Mouse (Mus musculus) intestine, embryonic 15.5 days (tissue): ENCODE measurements around the gene 1600015I10Rik. TPM values are rescaled to one million over a fixed set of nuclear protein-coding genes. Genes with fewer than 3 reads are reported as not detected.
A peak's percentile ranks its signal among the peaks of the same experiment; 100 is the strongest.
"Not testable (repeated sequence)": the region's sequence is repeated elsewhere in the genome, so short reads cannot be mapped to it uniquely, and the experiment has no call there.

Experiments used
- ATAC-seq: fragments of 200-750 bp; cut with Nextera tagmentation; 2 replicates; pipeline ENCODE4 v1.8.0; 2017; ENCODE audit warnings: moderate TSS enrichment, moderate library complexity
- H3K27ac ChIP-seq: fragments of 300-500 bp; sonication (generic); 2 replicates; pipeline ENCODE4 v1.5.1; 2015; ENCODE audit warnings: mild to moderate bottlenecking, inconsistent platforms
- H3K27me3 ChIP-seq: fragments of 300-500 bp; sonication (generic); replicated peaks from 2 replicates; pipeline ENCODE4 v1.6.1; 2015; ENCODE audit warnings: inconsistent platforms
- H3K36me3 ChIP-seq: fragments of 300-500 bp; sonication (generic); 2 replicates; pipeline ENCODE4 v1.6.1; 2015; ENCODE audit warnings: inconsistent platforms
- H3K4me1 ChIP-seq: fragments of 300-500 bp; sonication (generic); replicated peaks from 2 replicates; pipeline ENCODE4 v1.6.1; 2015; ENCODE audit warnings: inconsistent platforms
- H3K4me2 ChIP-seq: fragments of 300-500 bp; sonication (generic); replicated peaks from 2 replicates; pipeline ENCODE4 v1.6.1; 2015; ENCODE audit warnings: mild to moderate bottlenecking, inconsistent platforms
- H3K4me3 ChIP-seq: fragments of 300-500 bp; sonication (generic); replicated peaks from 2 replicates; pipeline ENCODE4 v1.5.1; 2015; ENCODE audit warnings: inconsistent platforms
- H3K9ac ChIP-seq: fragments of 300-500 bp; sonication (generic); 2 replicates; pipeline ENCODE4 v1.6.1; 2015; ENCODE audit warnings: inconsistent platforms
- H3K9me3 ChIP-seq: fragments of 300-500 bp; sonication (generic); 2 replicates; pipeline ENCODE4 v1.6.1; 2016; ENCODE audit warnings: inconsistent platforms
- WGBS: fragments of 180-500 bp; shearing (Covaris S2); methylation state at CpG from one replicate; pipeline ENCODE4 v1.1.7; 2015; 5-methylcytosine and 5-hydroxymethylcytosine counted together
- polyA plus RNA-seq: library from polyadenylated mRNA; unstranded; fragments of >200 nt; fragmentation: Nextera tagmentation; extraction: Ambion mirVana; gene quantifications from 2 replicates; pipeline ENCODE4 v1.2.1, GENCODE M21; 2015

1600015I10Rik gene
- polyA plus RNA-seq, 1 experiment from 2014 or later: not detected

DNA sequence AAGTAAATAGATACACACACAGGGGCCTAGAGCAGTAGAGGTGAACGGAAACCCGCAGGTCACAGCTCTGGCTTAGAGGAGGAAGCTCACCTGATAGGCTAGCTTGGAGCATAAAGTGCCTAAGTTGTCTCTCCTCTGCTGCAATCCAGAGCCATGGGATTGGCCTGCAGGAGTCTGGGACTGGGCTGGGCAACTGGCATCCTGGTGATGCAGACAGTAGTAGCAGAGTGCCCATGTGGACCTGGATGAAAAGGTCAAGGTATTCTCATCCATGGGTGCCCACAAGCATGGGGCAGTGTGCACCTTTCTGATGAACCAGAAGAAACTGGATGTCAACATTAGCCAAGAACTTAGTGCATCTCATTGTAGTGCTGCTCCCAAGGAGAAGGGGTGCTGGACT, 16.1 kb upstream of the 1600015I10Rik start:
- Histone ChIP-seq H3K4me3 (no peak overlapping the region), H3K9ac (no peak overlapping the region)
- ATAC-seq: no peak

GRCm38 (mm10) chr6:48949596-48949995, 19.9 kb downstream of the 1600015I10Rik start:
- Histone ChIP-seq H3K4me2 (no peak overlapping the region), H3K36me3 (no peaks in the 10 kb centered on the region), H3K9me3 (no peaks in the 10 kb centered on the region), H3K27ac (no peak overlapping the region), H3K4me3 (no peak overlapping the region), H3K9ac (no peak overlapping the region), H3K27me3 (no peaks in the 10 kb centered on the region), H3K4me1 (no peaks in the 10 kb centered on the region)
- ATAC-seq: no peak
- 65% methylated on average over 2 of the region's 2 CpGs for whole genome bisulfite sequencing

More for the DNA sequence above, 16.1 kb upstream of the 1600015I10Rik start:
- WGBS: 87% methylated on average over 2 of the region's 2 CpGs
- no peaks in the 10 kb centered on the region for H3K9me3 ChIP-seq
- no peaks in the 10 kb centered on the region for H3K36me3 ChIP-seq
- H3K27me3 ChIP-seq: no peaks in the 10 kb centered on the region
- no peak overlapping the region for H3K27ac ChIP-seq
- H3K4me2 ChIP-seq: no peak overlapping the region
- no peaks in the 10 kb centered on the region; the same call in 1 of the 2 replicates for H3K4me1 ChIP-seq

GRCm38 (mm10) chr6:48950676-48951075, 21.0 kb downstream of the 1600015I10Rik start:
- Histone ChIP-seq H3K9ac (no peak overlapping the region), H3K4me1 (no peaks in the 10 kb centered on the region), H3K36me3 (no peaks in the 10 kb centered on the region), H3K9me3 (no peaks in the 10 kb centered on the region), H3K4me3 (no peak overlapping the region), H3K27me3 (no peaks in the 10 kb centered on the region), H3K4me2 (no peak overlapping the region), H3K27ac (no peak overlapping the region)
- 81% methylated on average over 5 of the region's 5 CpGs for WGBS
- no peak for ATAC-seq

DNA sequence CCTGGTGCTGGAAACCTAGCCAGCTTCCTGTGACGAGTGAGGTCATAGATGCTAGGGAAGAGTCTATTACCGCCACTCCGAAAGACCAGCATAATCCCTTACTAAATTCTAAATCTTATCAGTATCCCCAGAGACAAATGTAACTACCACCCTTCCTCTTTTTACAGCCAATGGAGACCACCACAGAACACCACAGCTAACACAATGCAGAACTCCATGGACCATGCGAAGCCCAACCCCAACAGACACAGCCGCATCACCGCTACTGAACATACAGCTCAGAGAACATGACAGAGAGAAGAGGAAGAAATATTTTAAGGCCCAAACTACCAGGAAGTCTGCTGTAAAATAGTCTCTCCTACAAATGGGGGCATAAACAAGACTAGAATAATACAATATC, 21.9 kb downstream of the 1600015I10Rik start:
- Histone ChIP-seq H3K9ac (no peak overlapping the region), H3K4me3 (no peak overlapping the region), H3K27me3 (no peaks in the 10 kb centered on the region), H3K4me1 (no peaks in the 10 kb centered on the region), H3K27ac (no peak overlapping the region), H3K36me3 (no peaks in the 10 kb centered on the region), H3K9me3 (no peaks in the 10 kb centered on the region), H3K4me2 (no peak overlapping the region)
- ATAC-seq: no peak
- WGBS: 86% methylated on average over 6 of the region's 6 CpGs

DNA sequence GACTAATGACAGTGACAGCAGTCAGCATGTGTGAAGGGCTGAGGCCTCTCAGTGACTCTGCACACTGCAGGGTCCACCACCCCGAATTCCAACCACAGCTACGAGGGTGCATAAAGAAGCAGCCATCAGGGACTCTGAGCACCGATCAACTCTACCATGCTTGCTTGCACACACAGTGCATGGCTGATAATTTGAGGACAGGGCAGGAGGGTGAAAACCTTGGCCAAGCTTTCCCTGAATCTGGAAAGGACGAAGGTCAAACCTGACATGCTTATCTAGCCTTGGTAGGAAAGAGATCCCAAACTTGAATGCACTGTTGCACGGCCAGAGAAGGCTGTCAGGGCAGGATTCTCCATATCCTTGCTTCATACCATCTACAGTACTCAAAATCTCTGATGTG, 23.5 kb downstream of the 1600015I10Rik start:
- no peak overlapping the region for H3K4me2 ChIP-seq
- WGBS: 86% methylated on average over 5 of the region's 5 CpGs
- no peak for ATAC-seq
- no peaks in the 10 kb centered on the region for H3K9me3 ChIP-seq
- no peaks in the 10 kb centered on the region for H3K36me3 ChIP-seq
- no peak overlapping the region for H3K27ac ChIP-seq
- no peak overlapping the region for H3K4me3 ChIP-seq
- no peaks in the 10 kb centered on the region for H3K4me1 ChIP-seq
- no peak overlapping the region for H3K9ac ChIP-seq
- H3K27me3 ChIP-seq: no peaks in the 10 kb centered on the region

- H3K4me3 ChIP-seq: no peak overlapping the region
- no peaks in the 10 kb centered on the region for H3K27me3 ChIP-seq
Observed at GRCm38 (mm10) chr6:48954211-48954610, 24.5 kb downstream of the 1600015I10Rik start.

DNA sequence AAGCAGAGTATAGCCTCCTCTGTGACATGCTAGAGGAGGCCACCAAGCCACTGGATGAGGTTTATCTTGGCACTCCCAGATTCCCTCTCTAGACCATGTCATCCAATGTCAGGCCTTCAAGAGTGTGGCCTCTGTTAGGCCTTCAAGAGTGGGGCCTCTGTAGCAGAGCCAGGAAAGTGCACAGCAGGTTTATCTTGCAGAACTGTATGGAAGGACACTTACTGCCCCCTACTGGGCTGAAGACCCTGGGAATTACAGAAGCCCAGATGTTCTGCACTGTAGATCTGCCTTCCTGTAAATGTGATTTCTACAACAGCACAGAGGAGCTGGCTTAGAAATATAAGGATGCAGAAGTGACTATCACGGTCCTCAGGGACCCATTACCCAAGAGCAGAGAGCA, 25.3 kb downstream of the 1600015I10Rik start:
- peak; percentile 74; the same call in 1 of the 2 replicates for ATAC-seq
- 42% methylated on average over 1 of the region's 1 CpGs for WGBS
- no peak overlapping the region for H3K4me2 ChIP-seq
- no peaks in the 10 kb centered on the region for H3K9me3 ChIP-seq
- no peaks in the 10 kb centered on the region for H3K36me3 ChIP-seq
- H3K27me3 ChIP-seq: no peaks in the 10 kb centered on the region
- no peak overlapping the region for H3K4me3 ChIP-seq
- H3K9ac ChIP-seq: no peak overlapping the region
- H3K27ac ChIP-seq: no peak overlapping the region
- no peaks in the 10 kb centered on the region for H3K4me1 ChIP-seq

More at GRCm38 (mm10) chr6:48954211-48954610, 24.5 kb downstream of the 1600015I10Rik start:
- no peaks in the 10 kb centered on the region for H3K4me1 ChIP-seq
- WGBS: 90% methylated on average over 5 of the region's 5 CpGs
- H3K9me3 ChIP-seq: no peaks in the 10 kb centered on the region
- H3K36me3 ChIP-seq: no peaks in the 10 kb centered on the region
- no peak overlapping the region for H3K4me2 ChIP-seq
- no peak overlapping the region for H3K27ac ChIP-seq
- no peak for ATAC-seq
- H3K9ac ChIP-seq: no peak overlapping the region

DNA sequence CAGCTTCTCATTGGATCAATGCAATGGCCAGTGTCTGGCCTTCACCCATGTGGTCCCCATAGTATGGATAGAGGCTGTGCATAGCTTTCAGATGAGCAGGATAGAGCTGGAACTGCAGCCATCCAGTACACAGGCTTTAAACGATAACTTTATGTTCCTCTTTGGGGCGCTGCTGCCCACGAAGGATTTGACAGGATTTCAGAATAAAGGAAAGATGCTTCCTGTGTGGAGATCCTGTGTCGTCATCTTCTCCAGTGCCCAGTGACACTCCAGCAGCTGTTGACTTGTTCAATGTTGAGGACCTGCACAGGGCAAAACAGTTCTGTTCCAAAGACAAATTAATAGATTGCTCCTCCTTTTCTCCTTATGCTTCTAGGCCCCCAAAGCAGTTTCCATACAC, 27.1 kb downstream of the 1600015I10Rik start:
- H3K4me1 ChIP-seq: no peaks in the 10 kb centered on the region
- H3K27ac ChIP-seq: no peak overlapping the region
- H3K4me2 ChIP-seq: no peak overlapping the region
- H3K36me3 ChIP-seq: no peaks in the 10 kb centered on the region
- H3K9me3 ChIP-seq: no peaks in the 10 kb centered on the region
- 78% methylated on average over 4 of the region's 4 CpGs for WGBS
- no peak for ATAC-seq
- H3K4me3 ChIP-seq: no peak overlapping the region
- no peak overlapping the region for H3K9ac ChIP-seq
- no peaks in the 10 kb centered on the region for H3K27me3 ChIP-seq

DNA sequence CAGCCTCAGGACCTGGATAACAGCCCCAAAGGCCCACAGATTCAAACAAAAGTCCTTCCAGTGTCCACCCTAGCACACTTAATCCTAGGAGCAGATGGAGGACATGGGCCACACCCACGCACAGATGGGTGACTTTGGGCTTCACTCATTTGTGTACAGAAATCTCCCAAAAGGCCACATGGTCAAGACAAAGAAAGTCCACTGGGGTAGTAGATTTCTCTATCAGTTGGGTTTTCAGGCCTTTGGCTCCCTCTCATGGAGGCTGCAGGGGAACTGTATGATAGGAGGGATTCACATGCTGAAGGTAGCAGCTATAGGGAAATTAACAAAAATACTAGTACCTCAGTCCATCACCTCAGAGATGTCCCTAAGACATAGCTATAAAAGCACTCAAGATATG, 28.4 kb downstream of the 1600015I10Rik start:
- H3K27me3 ChIP-seq: no peaks in the 10 kb centered on the region
- H3K4me1 ChIP-seq: no peaks in the 10 kb centered on the region
- H3K27ac ChIP-seq: no peak overlapping the region
- no peak overlapping the region for H3K9ac ChIP-seq
- WGBS: 52% methylated on average over 1 of the region's 1 CpGs
- ATAC-seq: 0 out of 2 replicates have a peak, but pooled peaks have one; percentile 28
- no peak overlapping the region for H3K4me3 ChIP-seq
- H3K4me2 ChIP-seq: no peak overlapping the region
- H3K9me3 ChIP-seq: no peaks in the 10 kb centered on the region
- no peaks in the 10 kb centered on the region for H3K36me3 ChIP-seq

DNA sequence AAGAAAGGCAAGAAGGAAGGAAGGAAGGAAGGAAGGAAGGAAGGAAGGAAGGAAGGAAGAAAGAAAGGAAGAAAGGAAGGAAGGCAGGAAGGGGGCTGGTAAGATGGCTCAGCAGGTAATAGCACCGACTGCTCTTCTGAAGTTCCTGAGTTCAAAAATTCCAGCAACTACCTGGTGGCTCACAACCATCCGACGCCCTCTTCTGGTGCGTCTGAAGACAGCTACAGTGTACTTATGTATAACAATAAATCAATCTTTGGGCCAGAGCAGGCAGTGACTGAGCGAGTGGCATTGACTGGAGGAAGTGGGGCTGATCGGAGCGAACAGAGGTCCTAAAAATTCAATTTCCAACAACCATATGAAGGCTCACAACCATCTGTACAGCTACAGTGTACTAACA, 29.5 kb downstream of the 1600015I10Rik start:
- H3K27ac ChIP-seq, ATAC-seq, H3K4me2 ChIP-seq, H3K4me1 ChIP-seq, H3K27me3 ChIP-seq, H3K4me3 ChIP-seq, H3K36me3 ChIP-seq, H3K9ac ChIP-seq, H3K9me3 ChIP-seq: not testable (repeated sequence)
- WGBS: 25% methylated on average over 7 of the region's 7 CpGs

GRCm38 (mm10) chr6:48966696-48967095, 37.0 kb downstream of the 1600015I10Rik start:
- 88% methylated on average over 5 of the region's 5 CpGs for WGBS
- not testable (repeated sequence) for H3K4me2 ChIP-seq, H3K9ac ChIP-seq, H3K4me1 ChIP-seq, H3K36me3 ChIP-seq, H3K27ac ChIP-seq, H3K9me3 ChIP-seq, ATAC-seq, H3K27me3 ChIP-seq, H3K4me3 ChIP-seq

- Histone ChIP-seq H3K36me3 (no peaks in the 10 kb centered on the region), H3K4me1 (no peaks in the 10 kb centered on the region), H3K27me3 (no peaks in the 10 kb centered on the region), H3K9me3 (no peaks in the 10 kb centered on the region), H3K4me2 (no peak overlapping the region), H3K9ac (no peak overlapping the region), H3K27ac (no peak overlapping the region), H3K4me3 (no peak overlapping the region)
- ATAC-seq: no peak
Observed at GRCm38 (mm10) chr6:48967868-48968267, 38.2 kb downstream of the 1600015I10Rik start.

- no peaks in the 10 kb centered on the region for H3K36me3 ChIP-seq
- H3K4me2 ChIP-seq: no peak within 1 kb of the TSS
- H3K4me3 ChIP-seq: no peak within 1 kb of the TSS
- H3K27ac ChIP-seq: no peak within 1 kb of the TSS
- WGBS: 82% methylated on average over 2 of the region's 2 CpGs
- H3K27me3 ChIP-seq: no peaks in the 10 kb centered on the region
- no peaks in the 10 kb centered on the region for H3K4me1 ChIP-seq
- H3K9me3 ChIP-seq: no peaks in the 10 kb centered on the region
- ATAC-seq: no peak
- H3K9ac ChIP-seq: no peak within 1 kb of the TSS
Observed at GRCm38 (mm10) chr6:48974663-48975062, 45.0 kb downstream of the 1600015I10Rik start, which contains the start of gene Doxl2. Gene Doxl2 (plus strand): TSS chr6:48974963.
